Mouse (Mus musculus): ENCODE results near the gene Snx9. TPM values are rescaled to one million over a fixed set of nuclear protein-coding genes. Genes with fewer than 3 reads are reported as not detected.
A peak's percentile ranks its signal among the peaks of the same experiment; 100 is the strongest.

The Snx9 gene
- polyA plus RNA-seq, 1 experiment from 2014 or later: 101 TPM

GRCm38 (mm10) chr17:5976221-5977055, 135.3 kb downstream of the Snx9 start:
- Histone ChIP-seq H3K79me2 (ENCODE audit: inconsistent target) (peaks cover 40% of the 10 kb centered on the region; the same call in 1 of the 2 replicates), H3K36me3 (ENCODE audit: inconsistent target) (no peaks in the 10 kb centered on the region), H3K27ac (peak overlapping the region; percentile 54), H3K4me3 (ENCODE audit: inconsistent target) (peak overlapping the region; percentile 16; the same call in 1 of the 2 replicates)
- WGBS (ENCODE audit: missing documents): 79% methylated on average over 20 of the region's 20 CpGs

GRCm38 (mm10) chr17:5977056-5977920, 136.2 kb downstream of the Snx9 start:
- H3K27ac ChIP-seq: peak overlapping the region; percentile 68
- 86% methylated on average over 16 of the region's 16 CpGs for WGBS (ENCODE audit: missing documents)
- H3K4me3 ChIP-seq (ENCODE audit: inconsistent target): no peak overlapping the region
- no peaks in the 10 kb centered on the region for H3K36me3 ChIP-seq (ENCODE audit: inconsistent target)
- H3K79me2 ChIP-seq (ENCODE audit: inconsistent target): peaks cover 48% of the 10 kb centered on the region

GRCm38 (mm10) chr17:5977921-5978504, 136.9 kb downstream of the Snx9 start:
- 42% methylated on average over 8 of the region's 8 CpGs for WGBS (ENCODE audit: missing documents)

GRCm38 (mm10) chr17:5978505-5979077, 137.5 kb downstream of the Snx9 start:
- Histone ChIP-seq H3K36me3 (ENCODE audit: inconsistent target) (no peaks in the 10 kb centered on the region), H3K27ac (peak overlapping the region; percentile 68), H3K4me3 (ENCODE audit: inconsistent target) (no peak overlapping the region), H3K79me2 (ENCODE audit: inconsistent target) (peaks cover 52% of the 10 kb centered on the region)
- 40% methylated on average over 10 of the region's 10 CpGs for WGBS (ENCODE audit: missing documents)

More at GRCm38 (mm10) chr17:5977921-5978504, 136.9 kb downstream of the Snx9 start:
- Histone ChIP-seq H3K36me3 (ENCODE audit: inconsistent target) (no peaks in the 10 kb centered on the region), H3K4me3 (ENCODE audit: inconsistent target) (no peak overlapping the region), H3K27ac (peak overlapping the region; percentile 68), H3K79me2 (ENCODE audit: inconsistent target) (peaks cover 52% of the 10 kb centered on the region)

GRCm38 (mm10) chr17:5980860-5981259, 139.7 kb downstream of the Snx9 start:
- WGBS (ENCODE audit: missing documents): 75% methylated on average over 6 of the region's 6 CpGs
- peaks cover 48% of the 10 kb centered on the region for H3K79me2 ChIP-seq (ENCODE audit: inconsistent target)
- H3K4me3 ChIP-seq (ENCODE audit: inconsistent target): no peak overlapping the region
- no peak overlapping the region for H3K27ac ChIP-seq
- 0 out of 2 replicates have a peak, but pooled peaks cover under 1% of the 10 kb centered on the region for H3K36me3 ChIP-seq (ENCODE audit: inconsistent target)

Other genes with a start within 250 kb of the Snx9 start
- 6.0 to 14.0 TPM (median 7.9 TPM) in 3 replicates for gene Synj2, start 100.0 kb downstream of the Snx9 start, polyA plus RNA-seq (2018)
- 3.6 to 5.3 TPM (median 3.6 TPM) in 3 replicates for gene Serac1, start 238.4 kb downstream of the Snx9 start, polyA plus RNA-seq (2018)
- 32.2 to 52.2 TPM (median 36.2 TPM) in 3 replicates for gene Gtf2h5, start 238.5 kb downstream of the Snx9 start, polyA plus RNA-seq (2018)

All from macrophage (primary cell).